Mouse (Mus musculus) adrenal gland, postnatal 4 days (tissue): Measurements from ENCODE around the gene Tmem79. TPM values are rescaled to one million over a fixed set of nuclear protein-coding genes. Genes with fewer than 3 reads are reported as not detected.
"Not testable (repeated sequence)": the region's sequence is repeated elsewhere in the genome, so short reads cannot be mapped to it uniquely, and the experiment has no call there.

Experiments used
- DNase-seq, 2 experiments: peaks; one replicate each; pipeline ENCODE4 v3.0.0; 2021 to 2022; ENCODE audit warnings: low spot score in 2 of 2, mixed read lengths in 2 of 2
- total RNA-seq, 2 experiments: library from RNA; stranded (reverse); gene quantifications; 2 replicates each; pipeline ENCODE4 v1.2.3; 2021

Gene Tmem79
- total RNA-seq, 2 experiments from 2014 or later = 3.5 to 3.7 TPM

DNA sequence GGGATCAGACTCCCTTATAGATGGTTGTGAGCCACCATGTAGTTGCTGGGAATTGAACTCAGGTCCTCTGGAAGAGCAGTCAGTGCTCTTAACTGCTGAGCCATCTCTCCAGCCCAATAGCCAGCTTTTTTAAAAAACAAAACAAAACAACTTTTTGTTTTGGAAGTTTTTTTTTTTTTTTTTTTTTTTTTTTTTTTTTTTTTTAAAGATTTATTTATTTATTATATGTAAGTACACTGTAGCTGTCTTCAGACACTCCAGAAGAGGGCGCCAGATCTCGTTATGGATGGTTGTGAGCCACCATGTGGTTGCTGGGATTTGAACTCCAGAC, 50.4 kb downstream of the Tmem79 start:
- DNase-seq = not testable (repeated sequence)

DNA sequence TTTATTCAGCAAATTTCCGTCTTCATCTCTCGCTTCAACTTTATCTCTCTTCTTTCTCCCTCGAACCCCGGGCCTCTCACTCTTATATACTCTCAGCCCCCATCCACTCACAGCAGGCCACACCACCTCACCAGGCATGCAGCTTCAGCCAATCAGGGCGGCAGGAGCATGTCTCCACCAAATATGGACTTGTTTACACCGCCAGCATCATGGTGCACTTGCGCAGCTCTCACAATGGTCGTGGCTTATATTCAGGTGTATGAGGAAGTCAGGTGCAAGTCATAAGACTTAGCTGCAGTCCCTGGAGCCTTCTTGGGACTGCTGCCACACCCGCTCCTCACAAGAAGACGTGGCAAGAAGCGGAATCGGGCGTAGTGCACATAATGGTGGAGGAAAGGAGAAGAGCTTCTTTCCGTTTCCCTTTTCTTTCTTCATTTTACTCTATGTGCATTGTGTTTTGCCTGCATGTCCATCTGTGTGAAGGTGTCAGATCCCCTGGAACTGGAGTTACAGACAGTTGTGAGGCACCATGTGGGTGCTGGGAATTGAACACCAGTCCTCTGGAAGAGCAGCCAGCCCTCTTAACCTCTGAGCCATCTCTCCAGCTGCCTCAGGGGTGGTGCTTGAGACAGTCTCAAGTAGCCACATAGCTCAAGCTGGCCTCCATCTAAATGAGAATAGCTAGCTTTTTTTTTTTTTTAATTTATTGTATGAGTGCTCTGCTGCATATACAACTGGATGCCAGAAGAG, 51.0 kb downstream of the Tmem79 start:
- DNase-seq = not testable (repeated sequence)

DNA sequence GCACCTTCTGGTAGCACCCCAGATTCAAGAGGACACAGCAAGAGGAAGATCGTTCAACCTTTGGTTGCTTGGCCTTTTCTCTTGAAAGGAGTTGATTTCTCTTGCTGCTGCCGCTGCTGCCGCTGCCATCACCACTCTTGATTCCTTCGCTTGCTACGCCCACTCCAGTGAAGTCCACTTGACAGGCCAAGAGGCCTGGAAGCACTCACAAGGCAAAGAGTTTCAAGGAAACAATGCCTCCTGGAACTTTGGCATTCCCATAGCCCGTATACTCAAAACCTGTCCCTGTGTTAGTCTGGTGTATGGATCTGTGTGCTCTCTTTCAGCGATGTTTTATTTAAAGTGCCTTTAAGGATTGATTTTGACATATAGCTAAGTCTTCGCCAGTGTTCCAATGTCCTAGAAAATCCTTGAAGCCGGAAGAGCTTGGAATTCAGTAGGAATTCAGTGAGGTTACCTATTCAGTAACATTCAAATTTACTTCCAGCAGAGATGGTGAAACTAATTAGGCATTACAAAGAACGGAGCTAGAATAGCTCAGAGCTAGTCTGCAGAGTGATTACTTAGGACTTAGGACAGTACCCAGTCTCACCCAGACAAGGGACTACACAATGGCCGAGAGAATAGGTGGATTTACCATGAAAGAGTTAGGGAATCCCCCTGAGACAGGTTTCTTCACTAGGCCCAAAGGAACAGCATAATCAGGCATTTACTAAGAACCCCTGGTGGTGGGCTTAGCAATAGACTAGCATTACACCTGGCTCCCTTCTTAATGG, 54.6 kb downstream of the Tmem79 start:
- DNase-seq = not testable (repeated sequence)

DNA sequence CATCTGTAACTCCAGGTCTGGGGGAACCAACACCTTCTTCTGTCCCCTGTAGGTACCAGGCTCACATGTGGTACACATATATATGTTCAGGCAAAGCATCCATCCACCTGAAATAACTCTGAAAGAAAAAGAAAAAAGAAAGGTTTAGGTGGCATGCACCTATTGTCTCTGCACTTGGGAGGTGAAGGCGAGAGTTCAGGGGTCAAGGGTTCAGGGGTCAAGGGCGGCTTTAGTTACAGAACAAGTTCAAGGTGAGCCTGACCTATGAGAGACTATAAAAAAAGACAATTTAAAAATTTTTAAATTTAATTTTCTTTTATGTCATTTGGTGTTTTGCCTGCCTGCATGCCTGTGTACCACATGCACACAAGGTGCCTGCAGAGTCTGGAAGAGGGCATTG, 55.9 kb downstream of the Tmem79 start:
- DNase-seq = no peak

Other genes starting within 250 kb of the Tmem79 start
- gene Mef2d, start 193.8 kb downstream of the Tmem79 start, total RNA-seq = 10 to 100 TPM; 90.0 to 92.1 TPM
- gene Rhbg, start 81.4 kb downstream of the Tmem79 start, total RNA-seq = 1 to 10 TPM; 2.2 to 3.8 TPM
- gene Gm38392, start 48.9 kb downstream of the Tmem79 start, total RNA-seq = 1 to 10 TPM in 1 of 2 experiments, under 1 TPM in 1; 0.65 to 1.4 TPM
- 10 to 100 TPM in 1 of 2 experiments, 1 to 10 TPM in 1; 8.0 to 11.0 TPM for gene Tsacc, start 39.1 kb downstream of the Tmem79 start, total RNA-seq
- 100 to 1,000 TPM; 272 to 299 TPM for gene Cct3, start 39.0 kb downstream of the Tmem79 start, total RNA-seq
- gene Glmp, start 11.1 kb downstream of the Tmem79 start, total RNA-seq = 100 to 1,000 TPM; 163 to 166 TPM
- gene Smg5, start 112 bp upstream of the Tmem79 start, total RNA-seq = 10 to 100 TPM; 68.2 to 69.0 TPM
- 1 to 10 TPM; 4.9 to 6.4 TPM for gene Paqr6, start 28.4 kb upstream of the Tmem79 start, total RNA-seq
- 1 to 10 TPM in 1 of 2 experiments, under 1 TPM in 1; 0.93 to 1.1 TPM for gene Bglap3, start 36.6 kb upstream of the Tmem79 start, total RNA-seq
- not detected for gene Bglap2, start 42.6 kb upstream of the Tmem79 start, total RNA-seq
- 1 to 10 TPM; 2.5 to 2.8 TPM for gene Bglap, start 48.3 kb upstream of the Tmem79 start, total RNA-seq
- gene Pmf1, start 74.2 kb upstream of the Tmem79 start, total RNA-seq = 10 to 100 TPM; 78.8 to 79.0 TPM
- gene Slc25a44, start 89.0 kb upstream of the Tmem79 start, total RNA-seq = 10 to 100 TPM; 34.9 to 35.7 TPM
- gene Sema4a, start 125.0 kb upstream of the Tmem79 start, total RNA-seq = 10 to 100 TPM; 11.5 to 15.5 TPM
- 100 to 1,000 TPM; 109 to 113 TPM for gene Lmna, start 173.8 kb upstream of the Tmem79 start, total RNA-seq
- 10 to 100 TPM; 11.2 to 16.1 TPM for gene Mex3a, start 196.2 kb upstream of the Tmem79 start, total RNA-seq
- 1 to 10 TPM in 1 of 2 experiments, under 1 TPM in 1; 0.54 to 3.9 TPM for gene Rab25, start 212.2 kb upstream of the Tmem79 start, total RNA-seq
- 100 to 1,000 TPM; 108 to 113 TPM for gene Lamtor2, start 216.9 kb upstream of the Tmem79 start, total RNA-seq
- 10 to 100 TPM; 52.6 to 62.6 TPM for gene Ubqln4, start 217.6 kb upstream of the Tmem79 start, total RNA-seq
- gene Ssr2, start 239.7 kb upstream of the Tmem79 start, total RNA-seq = 100 to 1,000 TPM; 240 to 260 TPM